Mouse (Mus musculus): ENCODE measurements around the gene Lsm11. TPM values are rescaled to one million over a fixed set of nuclear protein-coding genes. Genes with fewer than 3 reads are reported as not detected.

The Lsm11 gene
- polyA plus RNA-seq, 1 experiment, result 2.1 TPM

DNA sequence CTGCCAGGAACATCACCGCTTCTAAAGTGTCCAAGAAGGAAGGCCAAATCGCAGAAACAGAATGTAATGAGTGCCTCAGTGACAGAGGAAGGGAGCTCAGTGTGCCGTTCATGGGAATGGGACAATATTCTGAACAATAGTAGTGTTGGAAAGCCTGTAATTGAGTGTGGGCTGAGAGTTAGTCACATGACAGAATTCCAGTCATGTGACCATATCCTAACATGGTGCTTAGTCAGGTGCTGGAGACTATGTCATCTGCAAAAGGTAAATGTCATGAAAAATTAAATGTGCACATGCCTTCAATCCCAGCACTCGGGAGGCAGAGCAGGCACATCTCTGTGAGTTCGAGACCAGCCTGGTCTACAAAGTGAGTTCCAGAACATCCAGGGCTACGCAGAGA is 26.7 kb downstream of the Lsm11 start:
- Histone ChIP-seq H3K27me3 (replicated peaks; ENCODE audit: control insufficient read depth, insufficient read depth, low read length) (no peaks in the 10 kb centered on the region), H3K36me3 (ENCODE audit: control insufficient read depth, insufficient read depth, low read length) (no peaks in the 10 kb centered on the region), H3K4me1 (ENCODE audit: control insufficient read depth, insufficient read depth, low read length) (no peaks in the 10 kb centered on the region), H3K27ac (ENCODE audit: insufficient read depth, low read depth, low read length) (no peak overlapping the region), H3K4me3 (ENCODE audit: insufficient read depth, low read depth, low read length) (no peak overlapping the region)
- 96% methylated on average over 6 of the region's 6 CpGs for WGBS
- TF ChIP-seq POLR2A (IDR thresholded peaks at IDR 0.05; ENCODE audit: low read depth, low read length) (no peak), CTCF (conservative IDR thresholded peaks at IDR 0.05; ENCODE audit: insufficient read depth, insufficient read length, low read depth, low read length) (no peak)
- no peak for DNase-seq

DNA sequence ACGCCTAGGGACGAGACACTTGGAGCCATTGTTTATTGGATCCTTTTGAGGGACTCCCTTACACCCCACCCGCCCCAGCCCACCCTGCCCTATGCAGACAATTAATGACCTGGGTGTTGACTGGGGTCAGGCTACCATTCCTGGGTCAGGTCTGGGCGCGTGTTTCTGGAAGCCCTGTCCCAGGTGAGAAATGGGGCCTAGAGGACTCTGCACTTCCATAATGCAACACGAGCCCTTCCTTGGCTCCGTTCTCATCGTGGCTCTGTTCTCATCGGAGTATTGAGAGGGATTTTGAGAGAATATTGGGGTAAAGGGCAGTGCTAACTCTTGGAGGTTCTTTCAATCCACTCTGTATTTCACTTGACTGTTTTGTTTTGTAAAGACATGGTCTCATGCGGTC is 28.5 kb downstream of the Lsm11 start:
- WGBS, result 79% methylated on average over 10 of the region's 10 CpGs

DNA sequence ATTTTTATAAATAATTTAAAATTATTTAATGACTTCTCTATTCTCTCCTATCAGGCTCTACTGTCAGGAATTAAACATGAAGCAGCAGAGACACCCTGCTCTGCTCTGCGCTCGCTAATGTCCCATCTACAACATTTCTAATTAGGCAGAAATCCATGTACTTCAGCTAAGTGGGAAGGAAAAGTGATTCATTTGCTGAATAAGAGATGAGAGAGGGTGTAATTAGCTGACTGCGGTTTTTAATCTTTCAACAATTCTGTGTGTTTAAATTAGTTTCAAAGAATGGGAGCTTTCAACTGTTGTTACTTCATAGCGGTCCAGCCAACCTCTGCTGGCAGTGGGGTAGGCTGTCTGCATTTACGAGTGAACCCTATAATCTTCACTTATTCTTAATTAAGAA is 34.0 kb downstream of the Lsm11 start:
- H3K36me3 ChIP-seq (ENCODE audit: control insufficient read depth, insufficient read depth, low read length), result peaks cover 4% of the 10 kb centered on the region; the same call in 1 of the 2 replicates
- DNase-seq, result no peak
- no peaks in the 10 kb centered on the region for H3K4me1 ChIP-seq (ENCODE audit: control insufficient read depth, insufficient read depth, low read length)
- no peak overlapping the region for H3K4me3 ChIP-seq (ENCODE audit: insufficient read depth, low read depth, low read length)
- 98% methylated on average over 5 of the region's 5 CpGs for WGBS
- no peak overlapping the region for H3K27ac ChIP-seq (ENCODE audit: insufficient read depth, low read depth, low read length)
- TF ChIP-seq CTCF (conservative IDR thresholded peaks at IDR 0.05; ENCODE audit: insufficient read depth, insufficient read length, low read depth, low read length) (no peak), POLR2A (IDR thresholded peaks at IDR 0.05; ENCODE audit: low read depth, low read length) (no peak)
- H3K27me3 ChIP-seq (replicated peaks; ENCODE audit: control insufficient read depth, insufficient read depth, low read length), result no peaks in the 10 kb centered on the region

More for the DNA sequence above, 28.5 kb downstream of the Lsm11 start:
- H3K36me3 ChIP-seq (ENCODE audit: control insufficient read depth, insufficient read depth, low read length), result no peaks in the 10 kb centered on the region
- no peak for DNase-seq
- no peaks in the 10 kb centered on the region for H3K4me1 ChIP-seq (ENCODE audit: control insufficient read depth, insufficient read depth, low read length)
- no peak overlapping the region for H3K4me3 ChIP-seq (ENCODE audit: insufficient read depth, low read depth, low read length)
- H3K27me3 ChIP-seq (replicated peaks; ENCODE audit: control insufficient read depth, insufficient read depth, low read length), result no peaks in the 10 kb centered on the region
- TF ChIP-seq POLR2A (IDR thresholded peaks at IDR 0.05; ENCODE audit: low read depth, low read length), result no peak
- TF ChIP-seq CTCF (conservative IDR thresholded peaks at IDR 0.05; ENCODE audit: insufficient read depth, insufficient read length, low read depth, low read length), result no peak
- no peak overlapping the region for H3K27ac ChIP-seq (ENCODE audit: insufficient read depth, low read depth, low read length)

DNA sequence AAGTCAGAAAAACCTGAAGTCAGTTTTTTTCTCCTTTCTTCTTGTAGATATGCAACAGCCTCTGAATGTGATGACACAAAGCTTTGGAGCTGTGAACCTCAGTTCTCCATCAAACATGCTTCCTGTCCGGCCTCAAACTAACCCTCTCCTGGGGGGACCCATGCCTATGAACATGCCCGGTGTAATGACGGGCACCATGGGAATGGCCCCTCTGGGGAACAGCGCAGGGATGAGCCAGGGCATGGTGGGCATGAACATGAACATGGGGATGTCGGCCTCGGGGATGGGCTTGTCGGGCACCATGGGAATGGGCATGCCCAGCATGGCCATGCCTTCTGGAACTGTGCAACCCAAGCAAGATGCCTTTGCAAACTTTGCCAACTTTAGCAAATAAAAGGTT is 35.8 kb downstream of the Lsm11 start:
- Histone ChIP-seq H3K27me3 (replicated peaks; ENCODE audit: control insufficient read depth, insufficient read depth, low read length) (no peaks in the 10 kb centered on the region), H3K4me1 (ENCODE audit: control insufficient read depth, insufficient read depth, low read length) (no peaks in the 10 kb centered on the region), H3K4me3 (ENCODE audit: insufficient read depth, low read depth, low read length) (no peak overlapping the region), H3K36me3 (ENCODE audit: control insufficient read depth, insufficient read depth, low read length) (peaks cover 5% of the 10 kb centered on the region; the same call in 1 of the 2 replicates), H3K27ac (ENCODE audit: insufficient read depth, low read depth, low read length) (no peak overlapping the region)
- 95% methylated on average over 7 of the region's 7 CpGs for WGBS
- TF ChIP-seq POLR2A (IDR thresholded peaks at IDR 0.05; ENCODE audit: low read depth, low read length) (no peak), CTCF (conservative IDR thresholded peaks at IDR 0.05; ENCODE audit: insufficient read depth, insufficient read length, low read depth, low read length) (no peak)
- no peak for DNase-seq

DNA sequence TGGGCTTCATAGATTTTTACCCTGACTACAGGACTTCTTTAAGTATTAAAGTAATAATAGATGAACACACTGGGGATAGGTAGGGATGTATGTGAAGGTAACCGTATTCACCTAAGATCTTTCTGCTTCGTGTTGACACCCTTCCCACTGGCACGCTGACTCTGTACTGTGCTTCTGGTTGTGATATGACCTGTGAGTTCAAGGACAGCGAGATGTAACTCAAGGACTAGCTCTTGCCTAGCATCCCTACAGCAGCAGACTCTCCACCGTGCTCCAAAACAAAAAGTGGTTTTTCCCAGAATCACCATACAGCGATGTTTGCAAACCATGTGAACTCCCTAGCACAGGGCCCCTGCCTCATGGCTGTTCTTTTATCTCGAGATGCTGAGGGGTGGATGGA is 36.7 kb downstream of the Lsm11 start:
- H3K4me3 ChIP-seq (ENCODE audit: insufficient read depth, low read depth, low read length), result no peak overlapping the region
- no peak for TF ChIP-seq CTCF (conservative IDR thresholded peaks at IDR 0.05; ENCODE audit: insufficient read depth, insufficient read length, low read depth, low read length)
- TF ChIP-seq POLR2A (IDR thresholded peaks at IDR 0.05; ENCODE audit: low read depth, low read length), result no peak
- no peaks in the 10 kb centered on the region for H3K4me1 ChIP-seq (ENCODE audit: control insufficient read depth, insufficient read depth, low read length)
- H3K27me3 ChIP-seq (replicated peaks; ENCODE audit: control insufficient read depth, insufficient read depth, low read length), result no peaks in the 10 kb centered on the region
- H3K27ac ChIP-seq (ENCODE audit: insufficient read depth, low read depth, low read length), result no peak overlapping the region
- WGBS, result 93% methylated on average over 7 of the region's 7 CpGs
- H3K36me3 ChIP-seq (ENCODE audit: control insufficient read depth, insufficient read depth, low read length), result peaks cover 5% of the 10 kb centered on the region; the same call in 1 of the 2 replicates
- no peak for DNase-seq

DNA sequence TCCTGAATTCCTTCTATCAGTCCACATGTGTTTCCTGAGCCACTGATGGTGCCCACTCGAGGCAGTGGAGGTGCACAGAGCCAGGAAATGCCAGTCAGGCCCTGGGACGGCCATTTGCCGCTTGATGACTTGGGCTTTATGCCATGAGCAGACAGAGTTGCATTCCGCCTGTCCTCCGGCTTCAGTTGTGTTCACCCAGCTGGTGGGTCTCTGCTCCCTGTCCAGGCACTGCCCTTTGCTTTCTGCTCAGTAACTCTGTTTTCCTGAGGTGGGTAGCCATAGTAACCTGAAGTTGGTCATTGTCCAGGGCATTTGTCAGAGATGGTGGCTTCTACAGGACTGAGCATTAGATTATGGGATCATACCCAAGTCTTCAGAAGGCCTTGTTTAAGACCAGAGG is 37.4 kb downstream of the Lsm11 start:
- WGBS, result 34% methylated on average over 5 of the region's 5 CpGs
- no peak for DNase-seq
- H3K27me3 ChIP-seq (replicated peaks; ENCODE audit: control insufficient read depth, insufficient read depth, low read length), result no peaks in the 10 kb centered on the region
- no peak overlapping the region for H3K27ac ChIP-seq (ENCODE audit: insufficient read depth, low read depth, low read length)
- H3K4me3 ChIP-seq (ENCODE audit: insufficient read depth, low read depth, low read length), result no peak overlapping the region
- TF ChIP-seq POLR2A (IDR thresholded peaks at IDR 0.05; ENCODE audit: low read depth, low read length) (no peak), CTCF (conservative IDR thresholded peaks at IDR 0.05; ENCODE audit: insufficient read depth, insufficient read length, low read depth, low read length) (no peak)
- peaks cover 7% of the 10 kb centered on the region for H3K36me3 ChIP-seq (ENCODE audit: control insufficient read depth, insufficient read depth, low read length)
- H3K4me1 ChIP-seq (ENCODE audit: control insufficient read depth, insufficient read depth, low read length), result no peaks in the 10 kb centered on the region

DNA sequence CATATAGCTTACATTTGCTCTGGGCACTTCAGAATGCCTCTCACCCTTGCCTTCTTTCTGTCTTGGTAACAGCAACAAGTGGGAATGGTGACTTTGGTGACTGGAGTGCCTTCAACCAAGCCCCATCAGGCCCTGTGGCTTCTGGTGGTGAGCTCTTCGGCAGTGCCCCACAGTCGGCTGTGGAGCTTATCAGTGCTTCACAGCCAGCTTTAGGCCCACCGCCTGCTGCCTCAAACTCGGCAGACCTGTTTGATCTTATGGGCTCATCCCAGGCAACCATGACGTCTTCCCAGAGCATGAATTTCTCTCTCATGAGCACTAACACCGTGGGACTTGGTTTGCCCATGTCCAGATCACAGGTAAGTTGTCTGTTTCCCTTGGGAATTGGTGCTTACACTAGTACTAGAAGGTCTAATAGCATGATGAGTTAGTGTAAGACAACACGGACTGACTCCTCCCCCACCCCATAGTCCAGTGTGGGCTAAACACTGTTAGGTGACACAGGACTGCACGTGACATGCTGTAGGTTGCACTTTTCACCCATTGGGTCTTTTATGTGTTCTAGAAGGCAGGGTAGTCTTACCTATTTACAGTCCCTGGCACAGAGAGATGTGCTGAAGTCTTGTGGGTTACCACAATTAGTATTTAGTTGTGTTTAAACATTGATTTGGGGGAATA is 38.5 kb downstream of the Lsm11 start:
- TF ChIP-seq CTCF (conservative IDR thresholded peaks at IDR 0.05; ENCODE audit: insufficient read depth, insufficient read length, low read depth, low read length), result no peak
- no peak for TF ChIP-seq POLR2A (IDR thresholded peaks at IDR 0.05; ENCODE audit: low read depth, low read length)
- peaks cover 8% of the 10 kb centered on the region for H3K36me3 ChIP-seq (ENCODE audit: control insufficient read depth, insufficient read depth, low read length)

More for the DNA sequence above, 38.5 kb downstream of the Lsm11 start:
- H3K4me1 ChIP-seq (ENCODE audit: control insufficient read depth, insufficient read depth, low read length), result no peaks in the 10 kb centered on the region
- DNase-seq, result no peak
- H3K27me3 ChIP-seq (replicated peaks; ENCODE audit: control insufficient read depth, insufficient read depth, low read length), result no peaks in the 10 kb centered on the region
- no peak overlapping the region for H3K27ac ChIP-seq (ENCODE audit: insufficient read depth, low read depth, low read length)
- no peak overlapping the region for H3K4me3 ChIP-seq (ENCODE audit: insufficient read depth, low read depth, low read length)
- WGBS, result 89% methylated on average over 8 of the region's 8 CpGs

Data from kidney, adult 2 months (tissue).